Mouse (Mus musculus) brain, embryonic 14.5 days (tissue): ENCODE results near the gene Cga. TPM values are rescaled to one million over a fixed set of nuclear protein-coding genes. Genes with fewer than 3 reads are reported as not detected.

Experiments used
- DNase-seq: peaks from one replicate; pipeline ENCODE4 v3.0.0-alpha.2; 2011; ENCODE audit warnings: low read depth
- CTCF ChIP-seq: fragments of 200-500 bp; IDR thresholded peaks from 2 replicates; pipeline ENCODE4 v1.5.1; 2012; ENCODE audit warnings: inconsistent platforms, mild to moderate bottlenecking, moderate library complexity, borderline replicate concordance; ENCODE audit not compliant: insufficient read depth, insufficient read length; ENCODE audit errors: extremely low read depth
- POLR2A ChIP-seq: fragments of 200-500 bp; IDR thresholded peaks from 2 replicates; pipeline ENCODE4 v1.6.1; 2012; ENCODE audit warnings: mild to moderate bottlenecking, inconsistent platforms, borderline replicate concordance; ENCODE audit not compliant: poor library complexity, insufficient read depth, insufficient read length, severe bottlenecking; ENCODE audit errors: extremely low read depth
- polyA plus RNA-seq: library from polyadenylated mRNA; depleted of rRNA; stranded (reverse); fragments of >200 nt; gene quantifications from 2 replicates; pipeline ENCODE4 v1.2.3, GENCODE M21; 2012; rRNA removed

Gene Cga
- polyA plus RNA-seq, 1 experiment: not detected

DNA sequence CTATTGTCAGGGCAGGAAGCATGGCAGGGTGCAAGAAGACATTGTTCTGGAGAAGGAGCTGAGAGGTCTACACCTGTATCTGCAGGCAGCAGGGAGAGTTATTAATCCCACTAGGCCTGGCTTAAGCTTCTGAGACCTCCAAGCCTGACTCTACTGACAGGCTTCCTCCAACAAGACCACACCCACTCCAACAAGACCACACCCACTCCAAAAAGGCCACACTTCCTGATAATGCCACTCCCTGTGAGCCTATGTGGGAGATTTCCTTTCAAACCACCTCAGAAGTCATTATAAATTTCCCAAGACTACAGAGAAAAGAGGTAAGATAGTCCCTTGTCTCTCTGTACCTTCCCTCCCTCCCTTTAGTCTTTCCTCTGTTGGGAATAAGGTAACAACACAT lies 53.6 kb downstream of the Cga start:
- no peak for TF ChIP-seq POLR2A
- no peak for TF ChIP-seq CTCF
- DNase-seq: no peak

DNA sequence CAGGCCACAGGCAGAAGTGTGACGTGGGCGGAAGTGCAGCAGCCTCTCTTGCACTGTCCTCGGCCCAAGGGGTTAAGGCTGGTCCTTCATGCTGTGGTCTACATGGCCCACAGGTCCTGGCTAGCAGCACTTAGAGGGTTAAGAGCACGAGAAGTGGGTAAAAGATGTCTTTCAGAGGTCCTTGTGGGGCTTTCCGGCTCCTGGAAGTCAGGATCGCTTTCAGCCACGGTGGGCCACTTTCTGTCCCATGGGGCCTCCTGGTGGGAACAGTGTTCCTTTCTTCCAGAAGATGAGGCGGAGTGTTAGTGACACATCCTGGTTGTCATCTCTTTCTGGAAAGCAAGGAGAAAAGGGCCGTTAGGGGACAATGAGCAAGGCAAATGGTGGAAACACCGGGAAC lies 60.1 kb downstream of the Cga start:
- no peak for DNase-seq

More for the DNA sequence above, 60.1 kb downstream of the Cga start:
- no peak for TF ChIP-seq CTCF
- TF ChIP-seq POLR2A: no peak

Other genes starting within 250 kb of the Cga start
- 21.4 and 27.0 TPM in 2 replicates for gene Slc35a1, start 206.3 kb upstream of the Cga start, polyA plus RNA-seq
- 1.6 and 2.8 TPM in 2 replicates for gene Cfap206, start 163.6 kb upstream of the Cga start, polyA plus RNA-seq
- gene Gm136, start 137.5 kb upstream of the Cga start, polyA plus RNA-seq: not detected in 2 replicates
- 19.8 and 22.8 TPM in 2 replicates for gene Smim8, start 115.4 kb upstream of the Cga start, polyA plus RNA-seq
- 16.2 and 23.1 TPM in 2 replicates for gene Zfp292, start 10.8 kb upstream of the Cga start, polyA plus RNA-seq